Mouse (Mus musculus): ENCODE data around the gene Shisa7. TPM values are rescaled to one million over a fixed set of nuclear protein-coding genes. Genes with fewer than 3 reads are reported as not detected.

The Shisa7 gene
- polyA plus RNA-seq, 2 experiments = 0.54 to 4.2 TPM

GRCm38 (mm10) chr7:4789436-4789935, 55.0 kb downstream of the Shisa7 start, which contains the start of gene Tmem238:
TSS of gene Tmem238 (minus strand) at chr7:4789656.
- Histone ChIP-seq H3K4me3 (replicated peaks; ENCODE audit: low read length) (peak within 1 kb of the TSS; percentile 63), H3K9me3 (ENCODE audit: control insufficient read depth, low read length) (no peaks in the 10 kb centered on the region), H3K9ac (ENCODE audit: low read depth, low read length, severe bottlenecking) (peak within 1 kb of the TSS; percentile 78), H3K27me3 (ENCODE audit: control insufficient read depth, insufficient read depth, low read length) (no peaks in the 10 kb centered on the region), H3K4me1 (ENCODE audit: control insufficient read depth, insufficient read depth, low read length) (peaks cover 15% of the 10 kb centered on the region), H3K36me3 (ENCODE audit: control insufficient read depth, insufficient read depth, low read length) (peaks cover 9% of the 10 kb centered on the region), H3K27ac (replicated peaks; ENCODE audit: low read depth, low read length) (peak within 1 kb of the TSS; percentile 65), H3K4me2 (replicated peaks; ENCODE audit: low read depth, low read length, severe bottlenecking) (peak within 1 kb of the TSS; percentile 83)
- ATAC-seq (ENCODE audit: low FRiP score, low read depth) (no peak; the same call in 1 of the 2 replicates), DNase-seq (ENCODE audit: low spot score) (no peak)
- TF ChIP-seq POLR2A (IDR thresholded peaks at IDR 0.05; ENCODE audit: borderline replicate concordance, extremely low read depth, insufficient read depth, insufficient read length) = no peak
- 10% methylated on average over 32 of the region's 40 CpGs for WGBS

DNA sequence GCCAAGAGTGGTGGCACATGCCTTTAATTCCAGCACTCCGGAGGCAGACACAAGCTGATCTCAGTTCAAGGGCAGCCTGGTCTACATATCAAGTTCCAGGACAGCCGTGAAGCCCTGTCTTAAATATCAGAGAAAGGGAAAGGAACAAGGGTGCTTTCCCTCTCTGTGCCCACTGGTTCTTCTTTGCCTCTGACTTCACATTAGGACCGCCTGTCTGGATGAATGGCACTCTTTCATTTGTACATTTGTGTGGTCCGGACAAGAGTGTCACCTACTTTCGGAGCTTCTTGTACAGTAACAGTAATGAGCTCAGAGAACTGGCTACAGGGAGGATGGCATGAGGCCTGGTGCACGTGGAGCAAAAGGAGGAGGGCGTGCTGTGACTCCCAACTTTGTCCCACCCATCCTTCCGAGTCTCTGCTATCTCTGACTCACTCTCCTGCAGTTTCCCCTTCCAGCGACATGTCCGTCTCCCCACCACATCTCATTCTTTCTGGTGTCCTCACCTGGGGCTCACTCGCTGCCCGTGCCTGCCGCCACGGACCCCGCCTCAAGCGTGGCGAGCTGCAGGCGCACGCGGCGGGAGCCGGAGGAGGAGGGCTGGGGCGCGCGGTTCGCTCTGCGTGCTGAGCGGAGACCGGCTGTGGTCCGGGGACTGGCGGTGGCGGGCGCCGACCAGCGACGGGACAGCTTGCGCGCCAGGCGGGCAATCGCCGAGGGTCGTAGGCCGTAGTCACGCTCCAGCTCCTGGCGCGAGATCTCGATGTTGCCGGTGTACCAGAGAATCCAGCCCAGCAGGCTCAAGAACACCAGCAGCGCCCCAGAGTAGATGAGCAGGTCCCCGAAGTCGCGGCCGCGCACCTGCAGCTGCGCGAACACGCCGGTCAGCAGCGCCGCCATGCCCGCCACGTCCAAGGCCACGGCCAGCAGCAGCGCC, 55.7 kb downstream of the Shisa7 start:
- peaks cover 12% of the 10 kb centered on the region for H3K4me1 ChIP-seq (ENCODE audit: control insufficient read depth, insufficient read depth, low read length)
- peak; percentile 30 for ATAC-seq (ENCODE audit: low FRiP score, low read depth)

DNA sequence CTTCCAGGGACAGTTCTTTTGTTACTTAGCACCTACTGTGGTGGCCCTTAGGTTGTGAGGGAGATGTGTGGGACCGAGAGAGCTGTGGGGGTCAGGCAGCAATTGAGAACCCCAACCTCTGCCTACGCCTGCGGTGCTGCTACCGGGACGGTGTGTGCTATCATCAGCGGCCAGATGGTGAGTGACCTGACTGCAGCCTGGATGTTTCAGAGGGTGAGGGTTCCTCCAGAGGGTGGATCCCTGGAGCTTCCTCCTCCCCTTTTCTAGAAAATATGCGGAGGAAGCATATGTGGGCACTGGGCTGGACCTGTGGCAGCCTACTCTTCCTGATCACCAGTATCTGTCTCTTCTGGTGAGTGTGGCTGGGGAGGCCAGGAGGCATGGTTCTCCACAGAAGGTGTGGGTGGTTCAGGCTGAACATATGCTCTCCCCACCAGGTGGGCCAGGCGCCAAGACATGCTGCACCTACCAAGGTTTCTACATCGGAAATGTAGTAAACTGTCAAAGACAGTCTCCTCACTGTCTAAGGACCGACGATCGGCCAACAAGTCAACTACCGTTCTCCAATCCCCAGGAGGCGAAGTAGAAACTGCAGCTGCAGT, 60.7 kb downstream of the Shisa7 start:
- ATAC-seq (ENCODE audit: low FRiP score, low read depth) = no peak
- WGBS = 81% methylated on average over 14 of the region's 14 CpGs
- peaks cover 4% of the 10 kb centered on the region for H3K27me3 ChIP-seq (ENCODE audit: control insufficient read depth, insufficient read depth, low read length)

More for the DNA sequence above, 55.7 kb downstream of the Shisa7 start:
- Histone ChIP-seq H3K9me3 (ENCODE audit: control insufficient read depth, low read length) (no peaks in the 10 kb centered on the region), H3K4me3 (replicated peaks; ENCODE audit: low read length) (peak overlapping the region; percentile 63), H3K36me3 (ENCODE audit: control insufficient read depth, insufficient read depth, low read length) (peaks cover 2% of the 10 kb centered on the region), H3K4me2 (replicated peaks; ENCODE audit: low read depth, low read length, severe bottlenecking) (peak overlapping the region; percentile 83), H3K27ac (replicated peaks; ENCODE audit: low read depth, low read length) (peak overlapping the region; percentile 65), H3K9ac (ENCODE audit: low read depth, low read length, severe bottlenecking) (peak overlapping the region; percentile 78), H3K27me3 (ENCODE audit: control insufficient read depth, insufficient read depth, low read length) (no peaks in the 10 kb centered on the region)
- peak; percentile 19 for DNase-seq (ENCODE audit: low spot score)
- TF ChIP-seq POLR2A (IDR thresholded peaks at IDR 0.05; ENCODE audit: borderline replicate concordance, extremely low read depth, insufficient read depth, insufficient read length) = no peak
- WGBS = 2% methylated on average over 58 of the region's 64 CpGs

GRCm38 (mm10) chr7:4782759-4783158, 61.7 kb downstream of the Shisa7 start, which contains the start of the genes Il11 and Tmem190:
TSS of gene Il11 (minus strand) at chr7:4782859.
TSS of gene Tmem190 (plus strand) at chr7:4782937.
- 79% methylated on average over 2 of the region's 2 CpGs for WGBS

More for the DNA sequence above, 60.7 kb downstream of the Shisa7 start:
- no peak for TF ChIP-seq POLR2A (IDR thresholded peaks at IDR 0.05; ENCODE audit: borderline replicate concordance, extremely low read depth, insufficient read depth, insufficient read length)
- peaks cover 6% of the 10 kb centered on the region; the same call in 1 of the 2 replicates for H3K4me1 ChIP-seq (ENCODE audit: control insufficient read depth, insufficient read depth, low read length)
- no peak overlapping the region for H3K4me2 ChIP-seq (replicated peaks; ENCODE audit: low read depth, low read length, severe bottlenecking)
- no peak for DNase-seq (ENCODE audit: low spot score)
- no peaks in the 10 kb centered on the region for H3K36me3 ChIP-seq (ENCODE audit: control insufficient read depth, insufficient read depth, low read length)
- H3K9ac ChIP-seq (ENCODE audit: low read depth, low read length, severe bottlenecking) = no peak overlapping the region
- no peak overlapping the region for H3K27ac ChIP-seq (replicated peaks; ENCODE audit: low read depth, low read length)
- no peaks in the 10 kb centered on the region for H3K9me3 ChIP-seq (ENCODE audit: control insufficient read depth, low read length)
- no peak overlapping the region for H3K4me3 ChIP-seq (replicated peaks; ENCODE audit: low read length)

DNA sequence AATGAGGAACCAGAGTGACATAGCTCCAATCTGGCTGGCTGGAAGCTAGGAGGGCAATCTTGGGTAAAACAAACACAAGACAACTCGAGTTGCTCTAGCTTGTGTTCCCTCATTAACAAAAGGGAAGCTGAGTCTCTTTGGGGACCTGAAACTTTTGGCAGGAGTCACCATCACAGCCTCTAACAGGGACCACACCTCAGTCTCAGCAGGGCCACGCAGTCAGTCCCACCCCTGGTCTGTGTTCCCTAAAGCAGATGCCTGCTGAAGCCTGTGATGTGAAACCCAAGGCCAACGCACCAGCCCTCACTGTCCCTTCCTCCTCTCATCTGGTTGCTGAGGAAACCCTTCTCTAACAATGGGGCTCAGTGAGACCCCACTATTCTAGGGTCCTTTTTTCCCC, 62.4 kb downstream of the Shisa7 start:
- WGBS = 38% methylated on average over 3 of the region's 3 CpGs
- no peak for ATAC-seq (ENCODE audit: low FRiP score, low read depth)

More at GRCm38 (mm10) chr7:4782759-4783158, 61.7 kb downstream of the Shisa7 start, which contains the start of the genes Il11 and Tmem190:
- Histone ChIP-seq H3K4me3 (replicated peaks; ENCODE audit: low read length) (no peak within 1 kb of the TSS), H3K4me2 (replicated peaks; ENCODE audit: low read depth, low read length, severe bottlenecking) (no peak within 1 kb of the TSS), H3K27me3 (ENCODE audit: control insufficient read depth, insufficient read depth, low read length) (peaks cover 14% of the 10 kb centered on the region), H3K36me3 (ENCODE audit: control insufficient read depth, insufficient read depth, low read length) (no peaks in the 10 kb centered on the region), H3K4me1 (ENCODE audit: control insufficient read depth, insufficient read depth, low read length) (0 out of 2 replicates have a peak, but pooled peaks cover 3% of the 10 kb centered on the region), H3K9me3 (ENCODE audit: control insufficient read depth, low read length) (no peaks in the 10 kb centered on the region), H3K27ac (replicated peaks; ENCODE audit: low read depth, low read length) (no peak within 1 kb of the TSS), H3K9ac (ENCODE audit: low read depth, low read length, severe bottlenecking) (no peak within 1 kb of the TSS)
- no peak for TF ChIP-seq POLR2A (IDR thresholded peaks at IDR 0.05; ENCODE audit: borderline replicate concordance, extremely low read depth, insufficient read depth, insufficient read length)
- ATAC-seq (ENCODE audit: low FRiP score, low read depth) = no peak
- DNase-seq (ENCODE audit: low spot score) = no peak

More for the DNA sequence above, 62.4 kb downstream of the Shisa7 start:
- Histone ChIP-seq H3K4me1 (ENCODE audit: control insufficient read depth, insufficient read depth, low read length) (0 out of 2 replicates have a peak, but pooled peaks cover 4% of the 10 kb centered on the region), H3K4me3 (replicated peaks; ENCODE audit: low read length) (no peak overlapping the region), H3K27me3 (ENCODE audit: control insufficient read depth, insufficient read depth, low read length) (peaks cover 20% of the 10 kb centered on the region), H3K9me3 (ENCODE audit: control insufficient read depth, low read length) (no peaks in the 10 kb centered on the region), H3K9ac (ENCODE audit: low read depth, low read length, severe bottlenecking) (no peak overlapping the region), H3K27ac (replicated peaks; ENCODE audit: low read depth, low read length) (no peak overlapping the region), H3K36me3 (ENCODE audit: control insufficient read depth, insufficient read depth, low read length) (no peaks in the 10 kb centered on the region), H3K4me2 (replicated peaks; ENCODE audit: low read depth, low read length, severe bottlenecking) (no peak overlapping the region)
- no peak for DNase-seq (ENCODE audit: low spot score)
- no peak for TF ChIP-seq POLR2A (IDR thresholded peaks at IDR 0.05; ENCODE audit: borderline replicate concordance, extremely low read depth, insufficient read depth, insufficient read length)
